Mouse (Mus musculus) kidney, adult 11 months (tissue): ENCODE measurements around the gene Tmem223.
A peak's percentile ranks its signal among the peaks of the same experiment; 100 is the strongest.
"Not testable (repeated sequence)": the region's sequence is repeated elsewhere in the genome, so short reads cannot be mapped to it uniquely, and the experiment has no call there.

Experiments
- DNase-seq: peaks from one replicate; pipeline ENCODE4 v3.0.0; 2022

Tmem223 gene

GRCm38 (mm10) chr19:8770567-8771270 is at the start of gene Tmem223:
Gene Tmem223 (plus strand): TSS chr19:8770996.
- peak; percentile 75 for DNase-seq

GRCm38 (mm10) chr19:8721378-8721777 is 49.4 kb upstream of the Tmem223 start:
- no peak for DNase-seq

- no peak for DNase-seq
These were observed 48.8 kb upstream of the Tmem223 start for GRCm38 (mm10) chr19:8722021-8722420.

GRCm38 (mm10) chr19:8722559-8722906 is 48.3 kb upstream of the Tmem223 start:
- no peak for DNase-seq

- peak; percentile 97 for DNase-seq
These were observed 47.8 kb upstream of the Tmem223 start, which contains the start of gene Slc3a2 for GRCm38 (mm10) chr19:8722907-8723573. Gene Slc3a2 (minus strand): TSS chr19:8723369.

GRCm38 (mm10) chr19:8723574-8724346 is 47.0 kb upstream of the Tmem223 start:
- no peak for DNase-seq

GRCm38 (mm10) chr19:8724392-8724791 is 46.4 kb upstream of the Tmem223 start:
- no peak for DNase-seq

- no peak for DNase-seq
These were observed 45.6 kb upstream of the Tmem223 start for GRCm38 (mm10) chr19:8725081-8725613.

GRCm38 (mm10) chr19:8726609-8727390 is 44.0 kb upstream of the Tmem223 start:
- DNase-seq, result no peak

GRCm38 (mm10) chr19:8727495-8728114 is 43.2 kb upstream of the Tmem223 start:
- DNase-seq, result no peak

GRCm38 (mm10) chr19:8728335-8729099 is 42.3 kb upstream of the Tmem223 start:
- not testable (repeated sequence) for DNase-seq

GRCm38 (mm10) chr19:8734334-8734733 is 36.5 kb upstream of the Tmem223 start:
- DNase-seq, result no peak

GRCm38 (mm10) chr19:8735389-8736159 is 35.2 kb upstream of the Tmem223 start, which contains the start of gene Wdr74:
Gene Wdr74 (plus strand): TSS chr19:8735827.
- DNase-seq, result peak; percentile 85

GRCm38 (mm10) chr19:8736160-8736467 is 34.7 kb upstream of the Tmem223 start:
- no peak for DNase-seq

- DNase-seq, result no peak
These were observed 31.9 kb upstream of the Tmem223 start for GRCm38 (mm10) chr19:8738911-8739310.

- DNase-seq, result no peak
These were observed 31.1 kb upstream of the Tmem223 start for GRCm38 (mm10) chr19:8739646-8740045.

GRCm38 (mm10) chr19:8740603-8741002 is 30.2 kb upstream of the Tmem223 start, which contains the start of gene 1700092M07Rik:
Gene 1700092M07Rik (plus strand): TSS chr19:8740718.
- no peak for DNase-seq

GRCm38 (mm10) chr19:8741243-8741869 is 29.4 kb upstream of the Tmem223 start, which contains the start of gene Stx5a:
Gene Stx5a (plus strand): TSS chr19:8741413.
- DNase-seq, result peak; percentile 98

- DNase-seq, result no peak
These were observed 28.6 kb upstream of the Tmem223 start for GRCm38 (mm10) chr19:8742176-8742575.

GRCm38 (mm10) chr19:8745382-8745781 is 25.4 kb upstream of the Tmem223 start:
- DNase-seq, result no peak
